Mouse (Mus musculus) lung, embryonic 16.5 days (tissue): ENCODE data around the gene Olfr609. TPM values are rescaled to one million over a fixed set of nuclear protein-coding genes. Genes with fewer than 3 reads are reported as not detected.
"Not testable (repeated sequence)": the region's sequence is repeated elsewhere in the genome, so short reads cannot be mapped to it uniquely, and the experiment has no call there.

Experiments
- ATAC-seq: fragments of 200-750 bp; cut with Nextera tagmentation; 2 replicates; pipeline ENCODE4 v1.8.0; 2017; ENCODE audit warnings: low read depth, mild to moderate bottlenecking, moderate library complexity
- H3K27ac ChIP-seq: fragments of 300-500 bp; sonication (generic); 2 replicates; pipeline ENCODE4 v1.5.1; 2014; ENCODE audit warnings: mild to moderate bottlenecking, control low read depth, low read length
- H3K27me3 ChIP-seq: fragments of 300-500 bp; sonication (generic); 2 replicates; pipeline ENCODE4 v1.6.1; 2014; ENCODE audit warnings: low read depth, low read length, mixed read lengths; ENCODE audit not compliant: control insufficient read depth, insufficient read depth
- H3K36me3 ChIP-seq: fragments of 300-500 bp; sonication (generic); 2 replicates; pipeline ENCODE4 v1.6.1; 2014; ENCODE audit warnings: low read length; ENCODE audit not compliant: control insufficient read depth, insufficient read depth
- H3K4me1 ChIP-seq: fragments of 300-500 bp; sonication (generic); replicated peaks from 2 replicates; pipeline ENCODE4 v1.6.1; 2014; ENCODE audit warnings: low read length, mixed read lengths; ENCODE audit not compliant: control insufficient read depth, insufficient read depth
- H3K4me2 ChIP-seq: fragments of 300-500 bp; sonication (generic); 2 replicates; pipeline ENCODE4 v1.6.1; 2014; ENCODE audit warnings: low read depth, low read length, control low read depth
- H3K4me3 ChIP-seq: fragments of 300-500 bp; sonication (generic); 2 replicates; pipeline ENCODE4 v1.5.1; 2014; ENCODE audit warnings: mild to moderate bottlenecking, low read length, control low read depth
- H3K9ac ChIP-seq: fragments of 300-500 bp; sonication (generic); 2 replicates; pipeline ENCODE4 v1.6.1; 2014; ENCODE audit warnings: low read length, control low read depth
- H3K9me3 ChIP-seq: fragments of 300-500 bp; sonication (generic); 2 replicates; pipeline ENCODE4 v1.6.1; 2016; ENCODE audit warnings: low read length; ENCODE audit not compliant: control insufficient read depth
- WGBS: fragments of 180-500 bp; shearing (Covaris S2); extraction: QIAGEN DNeasy Blood & Tissue Kit; methylation state at CpG from one replicate; pipeline ENCODE4 v1.1.7; 2014; 5-methylcytosine and 5-hydroxymethylcytosine counted together
- polyA plus RNA-seq: library from polyadenylated mRNA; unstranded; fragments of >200 nt; fragmentation: Nextera tagmentation; extraction: Ambion mirVana; gene quantifications from 2 replicates; pipeline ENCODE4 v1.2.1, GENCODE M21; 2015

Gene Olfr609
- polyA plus RNA-seq, result not detected in 2 replicates

- H3K27ac ChIP-seq, result no peak within 1 kb of the TSS
- H3K4me1 ChIP-seq, result no peaks in the 10 kb centered on the region
- H3K9me3 ChIP-seq, result no peaks in the 10 kb centered on the region
- H3K4me2 ChIP-seq, result no peak within 1 kb of the TSS
- 47% methylated on average over 1 of the region's 1 CpGs for WGBS
- no peak within 1 kb of the TSS for H3K4me3 ChIP-seq
- H3K36me3 ChIP-seq, result no peaks in the 10 kb centered on the region
- no peaks in the 10 kb centered on the region for H3K27me3 ChIP-seq
- no peak for ATAC-seq
- H3K9ac ChIP-seq, result no peak within 1 kb of the TSS
Observed at GRCm38 (mm10) chr7:103497962-103498361, at the start of gene Olfr609. Olfr609 (minus strand) TSS chr7:103498062.

GRCm38 (mm10) chr7:103542617-103543016 is 44.8 kb upstream of the Olfr609 start, which contains the start of gene Olfr612:
Olfr612 (minus strand) TSS chr7:103542717.
- ATAC-seq, H3K9me3 ChIP-seq, H3K27me3 ChIP-seq, H3K9ac ChIP-seq, H3K36me3 ChIP-seq, H3K4me1 ChIP-seq, H3K27ac ChIP-seq, H3K4me3 ChIP-seq, H3K4me2 ChIP-seq: not testable (repeated sequence)
- 88% methylated on average over 2 of the region's 2 CpGs for WGBS

GRCm38 (mm10) chr7:103520746-103521145 is 22.9 kb upstream of the Olfr609 start, which contains the start of gene Olfr611:
Olfr611 (minus strand) TSS chr7:103520846.
- not testable (repeated sequence) for H3K27me3 ChIP-seq, H3K4me2 ChIP-seq, ATAC-seq, H3K9ac ChIP-seq, H3K4me1 ChIP-seq, H3K36me3 ChIP-seq, H3K9me3 ChIP-seq, H3K4me3 ChIP-seq, H3K27ac ChIP-seq
- 57% methylated on average over 1 of the region's 1 CpGs for WGBS

GRCm38 (mm10) chr7:103512022-103512421 is 14.2 kb upstream of the Olfr609 start, which contains the start of gene Olfr610:
Olfr610 (minus strand) TSS chr7:103512122.
- Histone ChIP-seq H3K27me3 (no peaks in the 10 kb centered on the region), H3K27ac (no peak within 1 kb of the TSS), H3K4me2 (no peak within 1 kb of the TSS), H3K4me3 (no peak within 1 kb of the TSS), H3K9ac (no peak within 1 kb of the TSS), H3K4me1 (no peaks in the 10 kb centered on the region), H3K36me3 (no peaks in the 10 kb centered on the region), H3K9me3 (no peaks in the 10 kb centered on the region)
- WGBS, result 81% methylated on average over 2 of the region's 2 CpGs
- no peak for ATAC-seq

- 84% methylated on average over 9 of the region's 9 CpGs for WGBS
- ATAC-seq, H3K4me1 ChIP-seq, H3K4me3 ChIP-seq, H3K36me3 ChIP-seq, H3K9ac ChIP-seq, H3K27me3 ChIP-seq, H3K27ac ChIP-seq, H3K4me2 ChIP-seq, H3K9me3 ChIP-seq: not testable (repeated sequence)
Observed at GRCm38 (mm10) chr7:103477106-103477505, 20.8 kb downstream of the Olfr609 start.

GRCm38 (mm10) chr7:103469577-103469976 is 28.3 kb downstream of the Olfr609 start, which contains the start of gene Olfr608:
Olfr608 (plus strand) TSS chr7:103469877.
- Histone ChIP-seq H3K4me3 (no peak within 1 kb of the TSS), H3K27ac (no peak within 1 kb of the TSS), H3K9me3 (no peaks in the 10 kb centered on the region), H3K4me2 (no peak within 1 kb of the TSS), H3K27me3 (no peaks in the 10 kb centered on the region), H3K4me1 (no peaks in the 10 kb centered on the region), H3K36me3 (no peaks in the 10 kb centered on the region), H3K9ac (no peak within 1 kb of the TSS)
- ATAC-seq, result no peak

GRCm38 (mm10) chr7:103460590-103460989 is 37.3 kb downstream of the Olfr609 start:
- Histone ChIP-seq H3K9me3 (no peaks in the 10 kb centered on the region), H3K4me2 (no peak overlapping the region), H3K27me3 (no peaks in the 10 kb centered on the region), H3K27ac (no peak overlapping the region), H3K4me3 (no peak overlapping the region), H3K4me1 (no peaks in the 10 kb centered on the region), H3K36me3 (no peaks in the 10 kb centered on the region), H3K9ac (no peak overlapping the region)
- ATAC-seq, result no peak
- 72% methylated on average over 5 of the region's 5 CpGs for WGBS

- H3K9me3 ChIP-seq, result no peaks in the 10 kb centered on the region
- H3K4me2 ChIP-seq, result no peak within 1 kb of the TSS
- H3K36me3 ChIP-seq, result no peaks in the 10 kb centered on the region
- no peak within 1 kb of the TSS for H3K27ac ChIP-seq
- no peaks in the 10 kb centered on the region for H3K27me3 ChIP-seq
- no peaks in the 10 kb centered on the region for H3K4me1 ChIP-seq
- no peak for ATAC-seq
- H3K9ac ChIP-seq, result no peak within 1 kb of the TSS
- H3K4me3 ChIP-seq, result no peak within 1 kb of the TSS
- WGBS, result 85% methylated on average over 2 of the region's 2 CpGs
Observed at GRCm38 (mm10) chr7:103448746-103449145, 49.1 kb downstream of the Olfr609 start, which contains the start of gene Olfr606. Olfr606 (plus strand) TSS chr7:103449046.

- Histone ChIP-seq H3K9ac (no peak within 1 kb of the TSS), H3K4me1 (no peaks in the 10 kb centered on the region), H3K27me3 (no peaks in the 10 kb centered on the region), H3K27ac (no peak within 1 kb of the TSS), H3K9me3 (no peaks in the 10 kb centered on the region), H3K4me2 (no peak within 1 kb of the TSS), H3K36me3 (no peaks in the 10 kb centered on the region), H3K4me3 (no peak within 1 kb of the TSS)
- WGBS, result 80% methylated on average over 1 of the region's 1 CpGs
- ATAC-seq, result no peak
Observed at GRCm38 (mm10) chr7:103445339-103445738, 52.5 kb downstream of the Olfr609 start, which contains the start of gene Olfr605. Olfr605 (minus strand) TSS chr7:103445439.
